Mouse (Mus musculus) kidney, adult 8-10 months (tissue): ENCODE results near the gene Cd47.
"Not testable (repeated sequence)": the region's sequence is repeated elsewhere in the genome, so short reads cannot be mapped to it uniquely, and the experiment has no call there.

ENCODE experiments used
- DNase-seq, 2 experiments: peaks; one replicate each; pipeline ENCODE4 v3.0.0; 2022

The Cd47 gene

DNA sequence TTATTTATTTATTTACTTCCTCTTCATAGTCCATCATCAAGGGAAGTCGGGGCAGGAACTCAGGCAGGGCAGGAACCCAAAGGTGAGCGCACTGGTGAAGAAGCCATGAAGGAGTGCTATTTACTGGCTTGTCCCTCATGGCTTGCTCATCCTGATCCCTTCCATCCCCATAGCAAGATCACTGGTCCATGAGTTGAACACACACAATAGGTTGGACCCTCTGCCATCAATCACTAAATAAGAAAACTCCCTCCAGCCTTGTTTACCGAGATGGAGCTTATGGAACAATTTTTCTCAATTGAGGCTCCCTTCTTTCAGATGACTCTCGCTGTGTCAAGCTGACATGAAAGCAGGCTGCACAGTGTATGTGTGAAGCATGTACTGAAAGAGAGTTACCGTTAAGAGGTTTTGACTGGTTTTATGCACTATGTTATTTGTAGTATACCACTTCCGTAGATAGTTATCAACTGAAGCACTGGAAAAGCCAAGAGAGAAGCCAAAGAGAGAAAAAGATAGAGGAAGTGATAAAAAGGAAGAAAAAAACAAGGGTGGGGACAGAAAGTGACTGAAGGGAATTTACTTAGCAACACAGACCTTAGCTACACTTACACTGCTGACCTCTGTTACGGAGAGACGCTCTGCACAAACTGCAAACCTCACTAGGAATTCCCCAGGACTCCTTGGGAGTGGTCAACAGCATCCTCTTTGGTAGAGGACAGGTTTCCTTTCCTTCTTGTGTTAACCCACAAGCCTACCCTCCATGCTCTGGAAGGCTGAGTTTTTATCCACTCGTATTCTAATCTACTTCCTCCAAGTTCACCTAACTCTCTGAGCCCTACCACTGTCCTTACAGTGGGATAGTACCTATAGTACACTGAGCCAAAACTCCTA is 9.5 kb upstream of the Cd47 start:
- no peak for DNase-seq

GRCm38 (mm10) chr16:49792446-49792878 is 7.9 kb upstream of the Cd47 start:
- DNase-seq = peak in 1 of 2 experiments; percentile 26

DNA sequence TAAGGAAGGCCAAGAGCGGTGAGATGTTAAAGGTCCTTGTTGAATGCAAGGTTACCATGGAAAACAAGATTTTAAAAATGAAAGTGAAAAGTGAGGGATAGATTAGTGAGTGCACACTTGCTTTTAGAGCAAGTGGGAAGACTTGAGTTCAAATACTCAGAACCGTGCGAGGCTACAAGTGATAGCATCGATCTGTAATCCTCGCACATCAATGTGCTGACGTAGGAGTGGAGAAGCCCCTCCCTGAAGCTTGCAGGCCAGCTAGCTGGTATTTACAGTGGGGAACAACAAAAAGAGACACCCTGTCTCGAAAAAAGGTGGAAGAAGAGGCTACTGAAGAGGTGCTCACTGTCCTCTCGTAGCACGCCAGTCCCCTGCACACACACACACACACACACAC is 6.7 kb upstream of the Cd47 start:
- DNase-seq = no peak

- no peak for DNase-seq
Measured at GRCm38 (mm10) chr16:49796271-49796670, 4.1 kb upstream of the Cd47 start.

DNA sequence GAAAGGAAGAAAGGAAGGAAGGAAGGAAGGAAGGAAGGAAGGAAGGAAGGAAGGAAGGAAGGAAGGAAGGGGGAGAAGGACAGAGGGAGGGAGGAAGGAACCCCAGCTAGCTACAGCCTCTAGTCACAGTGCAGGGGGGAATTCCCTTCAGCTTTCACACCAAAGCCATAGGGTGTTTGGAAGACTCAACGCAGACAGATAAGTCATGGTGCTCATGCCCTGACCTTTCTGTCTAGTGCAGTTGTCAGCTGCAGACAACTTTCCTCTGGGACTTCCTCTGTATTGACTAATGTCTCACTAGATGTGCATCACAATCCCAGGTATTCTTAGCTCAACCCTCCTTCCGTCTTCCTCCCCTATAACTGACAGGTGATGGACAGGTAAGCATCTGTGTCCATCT is 3.4 kb upstream of the Cd47 start:
- DNase-seq = no peak

- peak; percentile 13 to 24 for DNase-seq
Measured at GRCm38 (mm10) chr16:49798790-49799189, 1.5 kb upstream of the Cd47 start.

- DNase-seq = no peak
Measured at GRCm38 (mm10) chr16:49800996-49801395, 663 bp downstream of the Cd47 start.

DNA sequence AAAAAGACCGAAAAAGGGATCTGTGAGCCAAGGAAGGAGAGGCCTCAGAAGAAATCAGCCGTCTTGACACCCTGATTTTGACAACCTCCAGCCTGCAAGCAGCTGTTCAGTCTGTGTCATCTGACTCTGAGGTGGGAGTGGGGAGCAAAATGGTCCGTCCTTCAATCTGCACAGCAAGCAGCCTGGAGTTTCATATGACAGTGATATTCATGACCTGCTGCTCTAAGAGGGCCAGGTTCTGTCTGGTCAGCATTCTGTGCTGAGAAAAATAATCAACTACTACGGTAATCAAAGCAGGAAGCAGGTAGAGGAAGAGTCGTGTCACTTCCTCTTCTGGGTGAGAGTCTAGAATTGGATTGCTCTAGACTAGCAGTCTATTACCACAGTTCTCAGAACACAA is 1.1 kb downstream of the Cd47 start:
- DNase-seq = no peak

DNA sequence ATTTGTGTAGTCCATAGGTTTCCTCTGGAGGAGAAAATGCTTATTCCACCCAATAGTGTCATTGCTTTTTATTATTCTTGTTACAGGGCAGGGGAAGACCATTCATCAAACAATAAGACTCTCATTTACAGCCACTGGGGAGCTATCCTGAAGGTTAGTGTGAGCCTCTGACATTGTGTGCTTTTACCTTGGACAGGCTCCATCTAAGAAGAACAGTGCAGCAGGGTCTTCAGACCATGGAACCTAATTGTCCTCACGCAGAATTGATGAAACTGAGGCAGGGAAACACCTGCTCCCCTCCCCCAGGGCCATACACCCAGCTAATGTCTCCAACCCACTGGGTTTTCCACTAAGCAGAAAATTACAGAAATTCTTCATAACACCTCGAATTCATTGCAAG is 2.7 kb downstream of the Cd47 start:
- no peak for DNase-seq

- peak; percentile 10 to 13 for DNase-seq
Measured at GRCm38 (mm10) chr16:49803932-49804461, 3.7 kb downstream of the Cd47 start.

DNA sequence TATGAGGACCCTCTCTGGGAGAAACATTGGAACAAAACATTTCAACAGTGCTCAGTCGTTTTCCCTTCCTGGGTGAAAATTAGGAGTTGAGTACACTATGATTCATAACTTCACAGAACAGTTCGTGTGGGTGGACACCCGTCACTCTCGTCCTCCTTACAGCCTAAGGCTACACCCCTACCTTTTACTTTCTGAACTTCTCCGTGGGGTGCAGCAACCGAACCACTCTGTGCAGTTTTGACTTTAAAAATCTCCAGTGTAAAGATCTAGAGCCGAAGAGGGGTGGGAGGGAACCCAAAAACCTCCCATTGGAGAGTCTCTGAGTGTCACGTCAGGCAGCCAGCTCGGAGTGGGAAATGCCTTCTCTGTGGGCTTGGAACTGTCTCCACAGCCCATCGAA is 6.6 kb downstream of the Cd47 start:
- no peak for DNase-seq

DNA sequence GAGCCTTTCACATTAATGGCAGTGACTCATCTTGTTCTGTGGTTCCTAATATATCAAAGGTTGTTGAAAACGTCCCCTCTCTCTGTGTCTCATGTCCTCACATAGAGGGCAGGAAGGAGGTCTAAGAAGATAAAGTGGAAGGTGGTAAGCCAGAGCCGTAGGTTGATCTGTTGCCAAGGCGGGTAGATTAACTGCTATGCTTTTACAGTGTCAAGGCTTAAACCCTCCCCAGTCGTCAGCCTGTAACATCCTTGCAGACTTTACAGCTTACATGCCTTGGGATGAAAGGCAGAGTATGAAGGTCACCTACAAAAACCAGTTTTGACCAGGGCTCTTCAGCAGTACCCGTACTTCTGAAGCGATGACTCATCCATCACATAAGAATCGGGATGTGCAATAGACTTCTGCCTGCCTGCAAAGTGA is 7.1 kb downstream of the Cd47 start:
- DNase-seq = no peak

DNA sequence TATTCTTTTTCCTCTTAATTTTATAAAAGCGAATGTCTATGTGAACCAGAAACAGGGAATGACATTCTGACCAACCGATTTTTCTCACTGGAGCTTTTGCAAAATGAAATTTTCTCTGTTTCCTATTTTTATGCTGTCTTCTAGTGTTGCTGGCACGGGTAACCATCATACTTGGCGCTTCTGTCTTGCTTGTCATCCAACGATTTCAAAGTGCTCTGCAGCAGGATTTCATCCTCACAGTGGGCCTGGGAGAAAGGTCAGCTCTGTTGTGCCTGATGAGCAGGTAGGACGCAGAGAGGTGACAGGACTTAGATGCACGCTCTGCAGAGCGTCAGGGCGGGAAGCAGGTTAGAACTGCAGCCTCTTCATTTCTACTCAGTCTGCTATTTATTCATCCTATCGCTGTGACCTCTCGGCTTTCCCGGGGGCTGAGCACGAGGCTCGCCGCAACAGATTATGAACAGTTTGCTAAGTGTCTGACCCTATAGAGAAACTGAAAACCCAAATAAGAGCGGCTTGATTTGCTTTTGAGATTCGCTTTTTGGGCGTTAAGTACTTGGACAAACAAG is 7.6 kb downstream of the Cd47 start:
- no peak for DNase-seq

- no peak for DNase-seq
Measured at GRCm38 (mm10) chr16:49811897-49812296, 11.6 kb downstream of the Cd47 start.

DNA sequence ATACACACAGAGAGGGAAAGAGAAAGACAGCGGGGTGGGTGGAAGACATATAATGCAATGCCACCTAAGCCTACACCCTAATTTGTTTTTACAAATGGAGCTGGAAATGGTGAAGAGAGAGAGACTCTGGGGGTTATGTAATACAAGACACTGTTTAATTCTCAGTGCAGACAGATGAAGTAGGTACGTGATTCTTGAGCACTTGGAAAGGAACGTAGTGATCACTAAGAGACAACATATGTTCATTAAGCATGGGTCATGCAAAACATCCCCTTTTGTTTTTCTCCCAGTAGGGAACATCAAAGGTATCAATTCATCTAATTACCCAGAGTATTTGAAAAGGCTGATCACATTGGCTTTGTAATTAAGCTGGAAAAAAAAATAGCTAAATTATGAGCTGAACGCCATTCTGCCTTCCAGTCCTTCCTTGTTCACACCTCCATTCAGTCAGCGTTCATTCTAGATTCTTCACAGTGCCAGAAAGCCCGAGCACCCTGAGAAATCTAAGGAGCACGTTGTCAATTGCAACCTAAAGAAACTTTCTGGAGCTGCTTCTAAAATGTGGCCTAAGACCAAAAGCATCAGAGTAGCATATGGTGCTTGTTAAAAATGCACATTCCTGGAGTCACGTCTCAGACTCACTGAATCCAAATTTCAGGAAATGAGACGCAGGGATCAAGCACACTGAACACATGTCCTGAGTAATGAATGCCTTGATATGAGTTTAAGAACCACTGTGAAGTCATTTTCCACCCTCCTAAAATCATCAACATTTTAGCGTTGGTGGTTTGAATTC is 12.7 kb downstream of the Cd47 start:
- no peak for DNase-seq

DNA sequence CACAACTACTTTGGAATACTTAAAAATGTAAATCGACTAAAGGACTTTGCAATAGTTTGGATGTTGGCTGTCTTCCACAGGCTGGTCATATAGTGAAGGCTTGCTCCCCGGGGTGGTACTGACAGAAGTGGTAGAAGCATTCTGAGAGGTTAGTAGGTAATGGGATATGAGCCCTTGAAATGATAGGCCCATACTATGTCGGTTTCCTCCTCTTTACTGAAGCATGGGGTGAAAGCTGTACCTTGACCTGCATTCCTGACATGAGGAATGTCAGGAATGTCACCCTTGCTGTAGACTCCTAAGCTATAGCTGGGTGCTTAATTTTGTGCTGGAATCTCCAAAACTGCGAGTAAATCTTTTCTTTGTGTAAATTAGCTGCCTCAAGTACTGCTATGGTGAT is 14.1 kb downstream of the Cd47 start:
- DNase-seq = no peak

DNA sequence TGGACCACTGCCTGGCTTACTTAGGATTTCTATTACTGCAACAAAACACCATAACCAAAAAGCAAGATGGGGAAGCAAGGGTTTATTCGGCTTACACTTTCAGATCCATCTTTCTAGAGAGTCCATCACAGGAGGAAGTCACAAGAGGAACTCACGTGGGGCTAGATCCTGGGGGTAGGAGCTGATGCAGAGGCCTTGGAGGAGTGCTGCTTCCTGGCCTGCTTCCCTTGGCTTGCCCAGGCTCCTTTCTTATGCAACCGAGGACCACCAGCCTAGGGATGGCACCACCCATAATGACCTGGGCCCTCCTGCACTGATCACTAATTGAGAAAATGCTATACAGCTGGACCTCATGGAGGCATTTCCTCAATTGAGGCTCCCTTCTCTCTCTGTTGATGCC is 16.6 kb downstream of the Cd47 start:
- DNase-seq = no peak

- no peak for DNase-seq
Measured at GRCm38 (mm10) chr16:49818146-49818545, 17.8 kb downstream of the Cd47 start.

DNA sequence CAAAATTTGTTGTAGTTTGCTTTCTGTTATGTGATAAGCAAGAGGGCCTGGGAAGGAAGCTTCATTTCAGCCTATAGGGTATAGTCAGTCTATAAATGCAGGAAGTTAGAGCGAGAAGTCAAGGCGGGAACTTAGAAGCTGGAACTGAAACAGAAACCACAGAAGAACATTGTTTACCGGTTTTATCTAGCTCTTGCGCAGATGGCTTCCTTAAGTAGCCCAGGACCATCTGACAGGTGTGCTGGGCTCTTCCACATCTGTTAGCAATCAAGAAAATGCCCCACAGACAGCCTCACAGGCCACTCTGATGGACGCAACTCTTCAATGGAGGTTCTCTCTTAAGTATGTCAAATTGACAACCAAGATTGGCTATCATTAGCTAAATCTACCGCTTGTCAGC is 18.3 kb downstream of the Cd47 start:
- no peak for DNase-seq

DNA sequence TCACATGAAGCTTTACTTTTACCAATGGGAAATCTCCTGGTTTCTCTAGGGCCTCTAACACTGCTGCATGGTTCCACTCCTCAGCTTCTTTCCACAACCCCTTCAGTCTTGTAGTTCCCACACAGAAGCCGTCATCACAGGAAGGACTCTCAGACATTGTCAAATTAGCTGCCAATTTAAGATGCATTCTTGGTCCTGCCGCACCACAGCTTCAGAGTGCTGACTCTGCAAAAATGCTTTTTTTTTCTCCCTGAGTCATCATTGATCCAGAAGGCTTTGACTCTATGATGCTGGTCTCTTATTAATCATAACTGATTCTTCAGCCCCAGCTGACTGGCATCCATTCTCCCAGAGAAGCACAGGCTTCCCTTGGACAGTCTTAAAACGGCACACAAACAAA is 19.2 kb downstream of the Cd47 start:
- no peak for DNase-seq

GRCm38 (mm10) chr16:49830911-49831310 is 30.6 kb downstream of the Cd47 start:
- not testable (repeated sequence) for DNase-seq

- DNase-seq = no peak
Measured at GRCm38 (mm10) chr16:49832339-49832738, 32.0 kb downstream of the Cd47 start.

DNA sequence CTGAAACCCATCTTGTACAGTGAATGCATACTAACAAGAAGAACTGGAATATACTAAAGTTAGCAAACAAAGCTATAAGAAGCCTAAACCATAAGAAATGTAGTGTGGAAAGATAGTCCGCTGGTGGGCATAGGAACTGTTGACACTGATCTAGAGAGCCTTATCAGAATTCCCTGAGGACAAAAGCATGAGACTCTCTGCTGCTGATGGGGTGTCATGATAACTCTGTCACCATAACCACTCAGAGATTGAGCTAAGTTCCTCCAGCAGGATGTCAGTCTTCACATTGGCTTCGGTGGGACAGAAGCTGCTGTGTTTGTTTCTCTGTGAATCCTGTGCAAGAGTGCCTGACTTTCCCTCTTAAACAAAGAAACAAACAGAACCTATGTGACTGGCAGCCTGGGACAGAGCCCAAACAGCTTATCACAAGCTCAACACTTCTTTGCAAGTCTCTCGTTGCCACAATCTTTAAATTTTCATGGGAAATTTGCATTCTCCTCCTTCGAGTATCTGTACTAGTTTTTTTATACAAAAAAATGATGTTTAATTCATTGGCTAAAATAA is 33.9 kb downstream of the Cd47 start:
- no peak for DNase-seq
